Mouse (Mus musculus) cortical plate, adult 2 months (tissue): ENCODE measurements around the gene Cab39l.

ENCODE experiments used
- CTCF ChIP-seq: fragments of 200-500 bp; IDR thresholded peaks from 2 replicates; pipeline ENCODE4 v1.5.1; 2011; ENCODE audit warnings: mild to moderate bottlenecking, control low read depth, low read length; ENCODE audit not compliant: insufficient read depth; ENCODE audit errors: extremely low read depth
- POLR2A ChIP-seq: fragments of 200-500 bp; IDR thresholded peaks from 2 replicates; pipeline ENCODE4 v1.6.1; 2011; ENCODE audit warnings: mild to moderate bottlenecking, low read length, control low read depth; ENCODE audit not compliant: insufficient read depth; ENCODE audit errors: extremely low read depth

DNA sequence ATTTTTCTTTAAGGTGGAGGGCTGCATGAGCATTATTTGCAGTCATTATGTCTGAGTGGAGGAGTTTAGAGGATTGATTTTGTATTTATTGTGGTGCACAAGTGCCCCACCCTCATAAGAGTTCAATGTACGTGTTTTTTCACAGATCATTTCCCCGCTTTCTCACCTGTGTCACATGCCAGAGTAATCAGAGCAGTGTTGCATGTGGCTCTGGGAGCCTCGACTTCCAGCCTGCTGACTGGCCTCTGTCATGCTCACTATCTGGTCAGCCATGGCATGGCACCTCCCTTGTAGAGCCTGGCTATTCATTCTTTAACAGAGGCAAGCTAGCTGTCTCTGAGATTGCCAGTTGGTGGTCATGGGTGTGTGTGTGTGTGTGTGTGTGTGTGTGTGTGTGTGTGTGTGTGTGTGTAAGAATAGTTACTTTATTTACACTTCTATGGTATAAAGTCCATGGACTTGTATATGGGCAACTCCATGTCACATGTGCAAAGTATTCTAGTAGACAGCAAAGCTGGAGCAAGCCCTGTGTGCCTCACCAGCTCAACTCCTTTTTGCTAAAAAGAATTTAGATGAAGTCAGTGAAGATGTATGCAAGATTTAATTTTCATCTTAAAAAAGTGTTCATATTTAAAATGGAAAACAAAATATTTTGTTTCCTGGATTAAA is 102.5 kb downstream of the Cab39l start:
- no peak for TF ChIP-seq CTCF
- no peak for TF ChIP-seq POLR2A
